Mouse (Mus musculus) adrenal gland, adult 2 months (tissue): ENCODE results near the gene Nxnl1. TPM values are rescaled to one million over a fixed set of nuclear protein-coding genes. Genes with fewer than 3 reads are reported as not detected.
A peak's percentile ranks its signal among the peaks of the same experiment; 100 is the strongest.

Source experiments
- DNase-seq: peaks from one replicate; pipeline ENCODE4 v3.0.0; 2021
- long read RNA-seq: library from polyadenylated mRNA; stranded (forward); transcript quantifications from one replicate; pipeline ENCODE4 v2.0.0, GENCODE M21; 2021
- polyA plus RNA-seq: library from polyadenylated mRNA; depleted of rRNA; stranded (reverse); fragments of >200 nt; gene quantifications from 2 replicates; pipeline ENCODE4 v1.2.3, GENCODE M21; 2012; rRNA removed
- total RNA-seq, 2 experiments: library from RNA; stranded (reverse); gene quantifications; 2 replicates each; pipeline ENCODE4 v1.2.3; 2021

The Nxnl1 gene
- total RNA-seq (1 to 10 TPM; 1.2 to 1.6 TPM), polyA plus RNA-seq (0.26 and 0.54 TPM in 2 replicates)
- long read RNA-seq, partial matches to known transcripts, result 0 of 2 reads
- long read RNA-seq, other reads (novel, unspliced or antisense), result 0 of 2 reads

DNA sequence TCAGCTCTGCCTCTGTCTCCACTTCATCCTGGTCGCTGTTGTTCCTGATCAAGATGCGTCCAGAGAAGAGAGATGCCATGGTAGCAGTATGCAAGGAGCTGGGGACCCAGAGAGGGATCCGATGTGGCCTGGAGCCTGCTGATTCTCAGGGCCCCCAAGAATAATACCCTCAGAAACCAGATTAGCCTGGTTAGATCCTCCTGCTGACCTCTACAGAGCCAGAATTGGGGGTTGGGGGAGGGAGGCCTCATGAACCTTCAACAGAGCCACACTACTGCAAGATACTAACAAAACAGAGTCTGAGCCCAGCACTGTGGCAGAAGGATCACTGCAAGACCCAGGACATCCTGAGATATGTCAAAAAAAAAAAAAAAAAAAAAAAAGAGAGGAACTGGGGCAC, at the start of gene Nxnl1:
TSS of gene Nxnl1 (minus strand) at position 101 of the 400 bp plus-strand sequence.
- no peak for DNase-seq

DNA sequence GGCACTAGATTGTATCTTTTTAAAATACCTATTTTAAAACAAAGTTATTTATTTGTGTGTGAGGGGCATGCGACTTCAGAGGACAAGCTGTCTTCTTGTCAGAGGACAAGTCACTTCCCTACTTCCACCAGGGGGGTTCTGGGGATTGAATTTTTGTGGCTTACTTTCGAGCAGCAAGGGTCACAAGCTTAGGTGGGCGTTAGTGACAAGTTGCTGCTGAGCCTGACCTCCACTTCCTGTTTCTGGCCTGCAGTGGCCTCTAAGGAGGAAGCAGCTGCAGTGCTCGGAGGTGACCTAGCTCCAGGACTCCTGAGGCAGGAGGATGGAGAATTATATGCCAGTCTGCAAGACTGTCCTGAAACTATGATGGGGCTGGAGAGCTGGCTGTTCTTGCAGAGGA, 47.0 kb upstream of the Nxnl1 start:
- DNase-seq, result no peak

DNA sequence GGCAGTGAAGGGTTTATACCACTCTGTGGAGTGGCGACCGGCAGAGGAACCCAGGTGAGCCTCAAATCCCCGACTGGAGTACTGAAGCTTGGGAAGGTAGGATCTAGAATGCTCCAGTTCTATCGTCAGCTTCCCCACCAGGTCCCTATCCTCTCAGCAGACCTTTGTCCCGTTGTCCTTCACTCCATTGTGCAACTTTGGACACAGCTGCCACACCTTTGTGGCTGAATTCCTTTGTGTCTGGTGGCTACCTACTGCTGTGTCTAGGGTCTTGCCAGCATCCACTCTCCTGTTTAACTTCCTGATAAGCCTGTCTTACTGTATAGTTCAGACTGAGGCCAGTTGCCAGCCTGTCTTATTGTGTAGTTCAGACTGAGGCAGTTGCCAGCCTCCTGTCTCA, 45.7 kb upstream of the Nxnl1 start:
- no peak for DNase-seq

GRCm38 (mm10) chr8:71610822-71611651, 44.6 kb upstream of the Nxnl1 start, which contains the start of gene Colgalt1:
Gene Colgalt1, plus strand, starts transcription at chr8:71610998.
- peak; percentile 98 for DNase-seq

GRCm38 (mm10) chr8:71604021-71604420, 37.6 kb upstream of the Nxnl1 start:
- no peak for DNase-seq

DNA sequence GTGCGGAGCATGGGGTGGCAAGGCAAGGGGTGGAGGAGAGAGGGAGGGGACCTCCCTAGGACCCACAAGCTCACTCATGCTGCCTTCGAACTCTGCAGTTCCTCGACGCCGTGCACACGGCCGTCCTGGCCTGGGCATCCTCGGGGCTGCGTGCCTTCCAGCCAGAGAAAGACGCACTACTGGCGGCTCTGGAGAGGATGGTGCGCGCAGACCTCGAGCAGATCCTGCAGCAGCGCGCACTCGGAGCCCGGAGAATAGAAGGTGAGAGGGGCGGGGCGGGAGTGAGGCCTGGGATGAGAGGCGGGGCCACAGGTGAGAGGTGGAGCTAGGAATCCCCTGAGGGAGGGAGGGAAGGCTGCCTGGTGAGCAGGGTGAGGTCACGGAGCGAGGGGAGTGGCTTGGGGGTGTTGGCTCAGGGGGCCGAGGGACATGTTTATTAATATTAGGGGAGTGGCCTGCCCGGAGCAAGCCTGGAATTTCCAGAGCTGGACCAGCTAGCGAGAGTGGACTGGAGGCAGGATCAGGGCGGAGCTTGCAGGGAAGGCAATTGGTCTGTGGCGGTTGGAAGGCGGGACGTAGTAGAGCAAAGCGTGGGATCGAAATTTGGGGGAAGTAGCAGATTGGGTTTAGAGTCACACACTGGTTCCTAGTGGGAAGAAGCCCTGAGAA, 36.4 kb upstream of the Nxnl1 start:
- peak; percentile 89 for DNase-seq

DNA sequence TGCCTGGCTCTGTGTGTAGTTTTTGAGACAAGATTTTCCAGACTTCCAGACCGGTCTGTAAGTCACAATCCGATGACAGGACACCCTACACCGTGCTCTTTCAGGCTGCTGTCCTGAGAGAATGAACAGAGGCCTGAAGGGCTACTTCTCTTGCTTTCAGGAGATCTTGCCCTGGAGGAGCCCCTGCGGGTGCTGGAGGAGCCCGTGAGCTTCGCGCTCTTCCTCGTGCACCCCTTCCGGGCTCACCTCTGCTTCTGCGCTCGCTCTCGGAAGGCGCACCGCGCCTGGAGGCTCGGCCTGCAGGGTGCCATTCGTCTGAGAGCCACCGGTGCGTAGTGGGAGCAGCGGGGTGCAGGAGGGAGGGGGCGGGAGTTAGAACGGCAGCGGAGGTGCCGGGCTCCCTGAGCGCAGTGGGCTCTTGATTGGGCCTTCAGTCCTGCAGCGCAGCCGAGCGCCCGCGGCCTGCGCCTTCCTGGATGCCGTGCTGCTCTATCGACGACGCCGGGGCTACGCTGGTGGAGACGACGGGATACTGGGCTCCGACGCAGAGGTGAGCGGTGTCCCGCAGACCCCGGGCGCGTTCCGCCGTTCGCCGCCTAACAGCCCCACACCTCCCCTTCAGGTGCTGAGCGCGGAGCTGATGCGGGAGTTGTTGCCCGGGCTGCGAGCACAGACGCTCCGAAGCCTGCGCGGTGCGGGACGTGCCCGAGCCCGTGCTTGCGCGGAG, 35.7 kb upstream of the Nxnl1 start:
- DNase-seq, result no peak

GRCm38 (mm10) chr8:71598841-71599240, 32.4 kb upstream of the Nxnl1 start:
- DNase-seq, result no peak

- DNase-seq, result no peak
Observed at GRCm38 (mm10) chr8:71598375-71598774, 32.0 kb upstream of the Nxnl1 start.

DNA sequence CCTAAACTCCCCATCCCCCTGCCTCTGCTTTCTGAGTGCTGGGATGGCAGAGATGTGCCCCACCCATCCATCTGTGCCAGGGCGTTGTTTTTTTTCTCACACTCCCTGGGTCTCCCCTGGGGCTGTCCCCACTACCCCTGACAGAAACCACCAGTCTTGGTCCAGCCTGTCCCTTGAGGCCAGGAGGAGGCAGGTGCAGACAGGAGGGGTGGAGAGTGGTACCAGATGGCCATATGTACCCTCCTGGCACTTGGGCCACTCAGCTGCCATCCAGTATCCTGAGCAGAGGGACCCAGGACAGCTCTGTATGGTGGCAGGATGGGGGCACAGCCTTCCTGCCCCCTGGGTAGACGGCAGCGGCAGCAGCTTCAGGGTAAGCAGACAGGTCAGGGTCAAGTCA, 31.1 kb upstream of the Nxnl1 start, which contains the start of gene Fam129c:
TSS of gene Fam129c (plus strand) at position 198 of the 400 bp plus-strand sequence.
- DNase-seq, result no peak

DNA sequence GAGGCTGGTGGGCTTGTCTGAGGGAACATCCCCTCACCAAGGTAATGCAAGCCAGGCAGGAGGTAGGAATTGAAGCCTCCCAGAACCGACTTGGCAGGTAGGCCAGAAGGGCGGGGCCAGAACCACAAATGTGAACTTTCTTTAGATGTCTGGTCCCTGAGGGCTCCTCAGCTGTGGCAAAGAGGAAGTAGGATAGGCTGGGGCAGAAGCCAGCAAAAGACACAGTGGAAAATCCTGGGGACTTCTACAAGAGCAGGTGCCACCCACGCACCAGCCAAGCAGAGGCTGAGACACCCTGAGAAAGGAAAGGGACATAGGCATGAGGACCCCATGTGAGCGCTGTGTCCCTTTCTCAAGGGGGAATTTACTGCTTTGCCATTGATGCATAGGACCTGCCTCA, 30.4 kb upstream of the Nxnl1 start:
- no peak for DNase-seq

DNA sequence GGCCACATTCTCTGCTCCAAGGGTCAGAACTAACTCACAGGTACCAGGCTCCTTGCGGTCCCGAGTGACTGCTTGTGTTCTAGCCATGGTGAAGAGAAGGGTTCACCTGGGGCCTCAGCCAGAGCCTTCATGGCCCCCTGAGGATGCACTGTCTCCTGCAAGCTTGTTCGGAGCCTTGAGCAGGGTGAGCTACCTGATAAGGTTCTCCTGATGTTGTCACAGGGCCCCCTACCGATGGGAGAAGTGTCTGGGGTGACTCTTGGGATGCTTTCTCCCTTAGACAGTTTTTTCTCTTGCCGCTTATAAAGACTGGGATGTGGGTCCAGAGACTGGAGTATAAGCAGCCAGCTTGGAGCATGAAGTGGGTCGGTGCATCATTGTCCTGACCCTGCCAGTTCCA, 30.0 kb upstream of the Nxnl1 start:
- no peak for DNase-seq

GRCm38 (mm10) chr8:71595862-71596261, 29.5 kb upstream of the Nxnl1 start:
- DNase-seq, result peak; percentile 91

DNA sequence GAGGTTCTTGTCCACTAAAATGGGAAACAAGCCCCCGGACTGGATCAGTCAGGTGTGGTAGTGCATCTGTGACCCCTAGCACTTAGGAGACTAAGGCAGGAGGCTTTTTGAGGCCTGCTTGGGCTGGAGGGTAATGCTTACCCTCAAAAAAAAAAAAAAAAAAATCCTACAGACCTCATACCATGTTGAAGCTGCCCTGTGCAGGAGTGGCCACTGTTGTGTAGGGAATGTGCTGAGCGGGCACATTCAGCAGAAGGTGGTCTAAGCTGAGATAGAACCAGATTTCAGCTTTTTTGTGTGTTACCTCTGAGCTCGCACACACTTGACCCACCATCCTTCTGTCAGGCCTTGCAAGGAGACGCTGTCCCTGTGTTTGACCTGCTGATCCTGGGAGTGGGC, 27.9 kb upstream of the Nxnl1 start:
- DNase-seq, result no peak

- no peak for DNase-seq
Observed at GRCm38 (mm10) chr8:71593556-71594323, 27.3 kb upstream of the Nxnl1 start.

- DNase-seq, result peak; percentile 90
Observed at GRCm38 (mm10) chr8:71592374-71593170, 26.2 kb upstream of the Nxnl1 start.

DNA sequence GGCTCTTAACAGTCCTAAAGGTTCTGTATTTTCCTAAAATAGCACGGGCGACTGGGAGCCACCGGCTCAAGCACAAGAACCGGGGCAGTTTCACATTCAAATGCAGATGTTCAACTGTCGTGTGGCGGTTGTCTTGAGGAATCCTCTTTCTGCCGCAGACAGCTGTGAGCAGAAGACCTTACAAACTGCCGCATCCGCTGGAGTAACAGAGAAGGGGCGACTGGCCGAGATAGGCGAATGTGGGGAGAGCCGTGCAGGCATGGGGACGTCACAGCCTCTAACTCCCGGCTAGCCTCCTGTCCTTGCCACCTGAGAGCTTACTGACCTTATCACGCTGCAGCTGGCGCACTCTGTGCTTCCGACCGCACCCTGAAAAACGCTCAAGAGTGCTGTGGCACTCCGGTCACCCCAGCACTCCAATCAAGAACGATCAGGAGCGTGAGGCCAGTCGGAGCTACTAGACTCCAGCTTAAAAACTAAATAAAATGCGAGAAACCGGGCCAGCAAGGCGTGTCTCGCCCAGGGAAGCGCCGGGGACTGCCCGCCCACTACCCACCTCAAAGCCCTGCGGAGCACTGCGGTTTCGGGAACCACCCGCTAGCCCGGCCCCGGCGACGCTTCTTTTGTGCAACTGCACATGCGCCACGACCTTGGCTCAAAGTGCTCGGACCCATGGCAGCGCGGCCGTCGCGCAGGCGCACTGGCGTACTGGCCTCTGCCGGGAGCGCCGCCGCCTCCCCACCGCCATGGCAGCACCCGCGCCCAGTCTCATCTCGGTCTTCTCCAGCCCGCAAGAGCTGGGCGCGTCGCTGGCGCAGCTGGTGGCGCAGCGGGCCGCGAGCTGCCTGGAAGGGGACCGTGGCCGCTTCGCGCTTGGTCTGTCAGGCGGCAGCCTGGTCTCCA, 25.3 kb upstream of the Nxnl1 start, which contains the start of gene Pgls:
TSS of gene Pgls (plus strand) at position 706 of the 903 bp plus-strand sequence.
- DNase-seq, result peak; percentile 98

GRCm38 (mm10) chr8:71591017-71591416, 24.6 kb upstream of the Nxnl1 start:
- peak; percentile 31 for DNase-seq

DNA sequence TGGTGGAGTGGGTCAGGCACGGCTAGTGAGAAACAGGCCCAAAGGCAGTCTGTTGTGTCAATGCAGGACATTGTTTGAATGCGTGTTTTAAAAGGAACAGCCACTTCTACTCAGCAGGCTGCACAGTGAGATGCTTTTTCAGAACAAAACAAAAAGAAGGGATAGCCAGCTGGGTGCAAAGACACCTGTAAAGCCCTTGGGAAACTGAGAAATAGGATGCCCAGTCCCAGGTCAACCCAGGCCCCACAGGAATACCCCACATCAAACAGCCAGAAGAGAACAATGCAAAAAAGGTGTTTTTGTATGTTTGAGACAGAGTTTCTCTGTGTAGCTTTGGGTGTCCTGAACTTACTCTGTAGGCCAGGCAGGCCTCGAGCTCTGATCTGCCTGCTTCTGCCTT, 22.4 kb upstream of the Nxnl1 start:
- DNase-seq, result no peak

GRCm38 (mm10) chr8:71586891-71587290, 20.5 kb upstream of the Nxnl1 start:
- peak; percentile 62 for DNase-seq
